8 mouse cellular contexts compared by ENCODE assay signal in genomic region chr7:55841445-55841844, GRCm38 (mm10). TPM values are rescaled to one million over a fixed set of nuclear protein-coding genes. Genes with fewer than 3 reads are reported as not detected.
DNase-seq lines count a peak whose midpoint lies in the region; ATAC-seq lines count a peak whose summit lies in the region.

Gene Cyfip1, plus strand, starts transcription at chr7:55841745.

- 47% methylated on average over 7 of the region's 7 CpGs for WGBS in intestine, embryonic 16.5 days
- WGBS in midbrain, embryonic 10.5 days: 52% methylated on average over 7 of the region's 7 CpGs

- peak within 1 kb of the TSS; percentile 61 for H3K4me2 ChIP-seq in intestine, embryonic 16.5 days (ENCODE audit: low read depth, low read length)

- peaks cover 7% of the 10 kb centered on the region for H3K4me1 ChIP-seq in intestine, embryonic 16.5 days (ENCODE audit: control insufficient read depth, insufficient read depth, low read length)
- H3K4me1 ChIP-seq in midbrain, embryonic 10.5 days: peaks cover 19% of the 10 kb centered on the region

- DNase-seq in left cerebral cortex, adult 18-20 months (ENCODE audit: low spot score in 2 of 2): no peak
- DNase-seq in left cerebral cortex, adult 9 months (ENCODE audit: low spot score in 2 of 2): no peak
- no peak for DNase-seq in adrenal gland, postnatal 4 days (ENCODE audit: low spot score in 2 of 2)
- DNase-seq in gastrocnemius, postnatal 4 days (ENCODE audit: low spot score in 2 of 2): no peak
- no peak for DNase-seq in midbrain, embryonic 10.5 days (ENCODE audit: low spot score)
- no peak for DNase-seq in ovary, postnatal 14 days (ENCODE audit: low spot score)
- DNase-seq in Muller cell, postnatal 12 days (ENCODE audit: inconsistent ontology term): no peak

- H3K36me3 ChIP-seq in intestine, embryonic 16.5 days (ENCODE audit: control insufficient read depth, insufficient read depth, low read length): 0 out of 2 replicates have a peak, but pooled peaks cover 2% of the 10 kb centered on the region
- peaks cover 8% of the 10 kb centered on the region; the same call in 1 of the 2 replicates for H3K36me3 ChIP-seq in midbrain, embryonic 10.5 days

- peak within 1 kb of the TSS; percentile 98 for H3K27ac ChIP-seq in intestine, embryonic 16.5 days (ENCODE audit: low read length)
- H3K27ac ChIP-seq in midbrain, embryonic 10.5 days (replicated peaks): peak within 1 kb of the TSS; percentile 97

- H3K9me3 ChIP-seq in intestine, embryonic 16.5 days (ENCODE audit: control insufficient read depth, low read length): no peaks in the 10 kb centered on the region
- no peaks in the 10 kb centered on the region for H3K9me3 ChIP-seq in midbrain, embryonic 10.5 days (replicated peaks)

- ATAC-seq in intestine, embryonic 16.5 days: peak; percentile 39

- H3K4me3 ChIP-seq in intestine, embryonic 16.5 days (ENCODE audit: low read length): peak within 1 kb of the TSS; percentile 92
- peak within 1 kb of the TSS; percentile 90 for H3K4me3 ChIP-seq in midbrain, embryonic 10.5 days

- H3K27me3 ChIP-seq in intestine, embryonic 16.5 days (replicated peaks; ENCODE audit: control insufficient read depth, insufficient read depth, low read length): no peaks in the 10 kb centered on the region
- no peaks in the 10 kb centered on the region for H3K27me3 ChIP-seq in midbrain, embryonic 10.5 days (ENCODE audit: low read depth, poor library complexity, severe bottlenecking)

- peak within 1 kb of the TSS; percentile 98 for H3K9ac ChIP-seq in intestine, embryonic 16.5 days (ENCODE audit: low read depth, low read length)

RNA-seq across cellular contexts. Expression of gene Cyfip1, which starts in this region (rescaled TPM):
- total RNA-seq in left cerebral cortex, adult 18-20 months (2021): 10 to 100 TPM; 67.1 to 71.5 TPM
- 10 to 100 TPM; 89.4 to 98.2 TPM for total RNA-seq in adrenal gland, postnatal 4 days (2021)
- 10 to 100 TPM; 53.7 to 56.1 TPM for total RNA-seq in gastrocnemius, postnatal 4 days (2021)
- polyA plus RNA-seq in intestine, embryonic 16.5 days (2015; fragmentation: Nextera tagmentation; extraction: Ambion mirVana): 89.3 and 93.9 TPM in 2 replicates
- polyA plus RNA-seq in midbrain, embryonic 10.5 days (2016; fragmentation: Nextera tagmentation; extraction: Ambion mirVana): 79.2 and 83.5 TPM in 2 replicates
